Mouse (Mus musculus) kidney, postnatal 0 days (tissue): Measurements from ENCODE around the gene Baz2b. TPM values are rescaled to one million over a fixed set of nuclear protein-coding genes. Genes with fewer than 3 reads are reported as not detected.

Source experiments
- ATAC-seq: fragments of 200-750 bp; cut with Nextera tagmentation; replicated peaks from 2 replicates; pipeline ENCODE4 v1.8.0; 2017; ENCODE audit warnings: low read depth, moderate number of reproducible peaks, moderate TSS enrichment, moderate library complexity; ENCODE audit not compliant: low FRiP score
- DNase-seq: peaks from one replicate; pipeline ENCODE4 v3.0.0-alpha.2; 2016; ENCODE audit warnings: low spot score
- H3K27ac ChIP-seq: fragments of 300-500 bp; sonication (generic); 2 replicates; pipeline ENCODE4 v1.5.1; 2014; ENCODE audit warnings: mild to moderate bottlenecking
- H3K27me3 ChIP-seq: fragments of 300-500 bp; sonication (generic); 2 replicates; pipeline ENCODE4 v1.6.1; 2014; ENCODE audit warnings: low read length, mixed read lengths; ENCODE audit not compliant: insufficient read depth
- H3K36me3 ChIP-seq: fragments of 300-500 bp; sonication (generic); 2 replicates; pipeline ENCODE4 v1.6.1; 2014; ENCODE audit warnings: low read length, mixed read lengths; ENCODE audit not compliant: insufficient read depth
- H3K4me1 ChIP-seq: fragments of 300-500 bp; sonication (generic); replicated peaks from 2 replicates; pipeline ENCODE4 v1.6.1; 2014; ENCODE audit warnings: antibody characterized with exemption, low read length, mixed read lengths; ENCODE audit not compliant: insufficient read depth
- H3K4me2 ChIP-seq: fragments of 300-500 bp; sonication (generic); 2 replicates; pipeline ENCODE4 v1.6.1; 2014; ENCODE audit warnings: mild to moderate bottlenecking, low read length, moderate library complexity, mixed read lengths
- H3K4me3 ChIP-seq: fragments of 300-500 bp; sonication (generic); replicated peaks from 2 replicates; pipeline ENCODE4 v1.5.1; 2014; ENCODE audit warnings: low read depth, low read length
- H3K9ac ChIP-seq: fragments of 300-500 bp; sonication (generic); 2 replicates; pipeline ENCODE4 v1.6.1; 2014; ENCODE audit warnings: low read depth, low read length
- H3K9me3 ChIP-seq: fragments of 300-500 bp; sonication (generic); replicated peaks from 2 replicates; pipeline ENCODE4 v1.6.1; 2016; ENCODE audit warnings: low read length, inconsistent platforms, mixed read lengths
- CTCF ChIP-seq: IDR thresholded peaks from 2 replicates; pipeline ENCODE4 v1.5.1; 2016; ENCODE audit warnings: antibody characterized with exemption, low read depth, mild to moderate bottlenecking, moderate library complexity
- WGBS: fragments of 180-500 bp; shearing (Covaris S2); extraction: QIAGEN DNeasy Blood & Tissue Kit; methylation state at CpG from one replicate; pipeline ENCODE4 v1.1.7; 2014; 5-methylcytosine and 5-hydroxymethylcytosine counted together
- polyA plus RNA-seq: library from polyadenylated mRNA; unstranded; fragments of >200 nt; fragmentation: Nextera tagmentation; extraction: Ambion mirVana; gene quantifications from 2 replicates; pipeline ENCODE4 v1.2.1, GENCODE M21; 2015

Gene Baz2b
- polyA plus RNA-seq, 1 experiment from 2014 or later = 51.7 TPM

- Histone ChIP-seq H3K27me3 (no peaks in the 10 kb centered on the region), H3K4me2 (no peak overlapping the region), H3K4me3 (no peak overlapping the region), H3K9me3 (no peaks in the 10 kb centered on the region), H3K4me1 (no peaks in the 10 kb centered on the region), H3K36me3 (peaks cover 54% of the 10 kb centered on the region), H3K9ac (no peak overlapping the region), H3K27ac (no peak overlapping the region)
- 89% methylated on average over 11 of the region's 11 CpGs for WGBS
- ATAC-seq (no peak), DNase-seq (no peak)
- TF ChIP-seq CTCF = no peak
Observed at GRCm38 (mm10) chr2:59913610-59914009, 296.0 kb downstream of the Baz2b start.

GRCm38 (mm10) chr2:59908048-59908447 is 301.6 kb downstream of the Baz2b start:
- Histone ChIP-seq H3K36me3 (peaks cover 28% of the 10 kb centered on the region), H3K4me2 (no peak overlapping the region), H3K27me3 (no peaks in the 10 kb centered on the region), H3K27ac (no peak overlapping the region), H3K9ac (no peak overlapping the region), H3K4me3 (no peak overlapping the region), H3K4me1 (no peaks in the 10 kb centered on the region), H3K9me3 (no peaks in the 10 kb centered on the region)
- no peak for TF ChIP-seq CTCF
- ATAC-seq = no peak
- no peak for DNase-seq
- WGBS = 89% methylated on average over 9 of the region's 9 CpGs

GRCm38 (mm10) chr2:59904007-59904406 is 305.6 kb downstream of the Baz2b start:
- Histone ChIP-seq H3K27ac (no peak overlapping the region), H3K4me3 (no peak overlapping the region), H3K4me1 (no peaks in the 10 kb centered on the region), H3K4me2 (no peak overlapping the region), H3K9me3 (no peaks in the 10 kb centered on the region), H3K9ac (no peak overlapping the region), H3K27me3 (no peaks in the 10 kb centered on the region), H3K36me3 (peaks cover 20% of the 10 kb centered on the region)
- 89% methylated on average over 7 of the region's 7 CpGs for WGBS
- no peak for ATAC-seq
- no peak for TF ChIP-seq CTCF
- DNase-seq = no peak

GRCm38 (mm10) chr2:59898666-59899065 is 311.0 kb downstream of the Baz2b start:
- Histone ChIP-seq H3K9me3 (no peaks in the 10 kb centered on the region), H3K9ac (no peak overlapping the region), H3K4me3 (no peak overlapping the region), H3K4me1 (no peaks in the 10 kb centered on the region), H3K36me3 (peaks cover 17% of the 10 kb centered on the region), H3K27ac (no peak overlapping the region), H3K27me3 (no peaks in the 10 kb centered on the region), H3K4me2 (no peak overlapping the region)
- DNase-seq (no peak), ATAC-seq (no peak)
- WGBS = 85% methylated on average over 4 of the region's 4 CpGs
- no peak for TF ChIP-seq CTCF

GRCm38 (mm10) chr2:59898105-59898504 is 311.5 kb downstream of the Baz2b start:
- H3K36me3 ChIP-seq = peaks cover 17% of the 10 kb centered on the region
- no peaks in the 10 kb centered on the region for H3K9me3 ChIP-seq
- 70% methylated on average over 6 of the region's 7 CpGs for WGBS
- no peak overlapping the region for H3K4me2 ChIP-seq
- ATAC-seq (no peak; the same call in 1 of the 2 replicates), DNase-seq (no peak)
- H3K4me1 ChIP-seq = no peaks in the 10 kb centered on the region
- no peak overlapping the region for H3K9ac ChIP-seq
- no peaks in the 10 kb centered on the region for H3K27me3 ChIP-seq
- H3K4me3 ChIP-seq = no peak overlapping the region
- H3K27ac ChIP-seq = no peak overlapping the region
- TF ChIP-seq CTCF = no peak

GRCm38 (mm10) chr2:59896837-59897236 is 312.8 kb downstream of the Baz2b start:
- H3K9me3 ChIP-seq = no peaks in the 10 kb centered on the region
- peaks cover 17% of the 10 kb centered on the region for H3K36me3 ChIP-seq
- no peak for TF ChIP-seq CTCF
- no peak overlapping the region for H3K27ac ChIP-seq
- ATAC-seq = peak; percentile 52; the same call in 1 of the 2 replicates
- H3K9ac ChIP-seq = no peak overlapping the region
- H3K4me2 ChIP-seq = no peak overlapping the region
- H3K4me3 ChIP-seq = no peak overlapping the region
- peak; percentile 16 for DNase-seq
- no peaks in the 10 kb centered on the region for H3K4me1 ChIP-seq
- WGBS = 51% methylated on average over 8 of the region's 8 CpGs
- H3K27me3 ChIP-seq = no peaks in the 10 kb centered on the region

- Histone ChIP-seq H3K4me3 (no peak overlapping the region), H3K27me3 (no peaks in the 10 kb centered on the region), H3K9me3 (no peaks in the 10 kb centered on the region), H3K4me1 (no peaks in the 10 kb centered on the region), H3K9ac (no peak overlapping the region), H3K36me3 (peaks cover 14% of the 10 kb centered on the region), H3K4me2 (no peak overlapping the region), H3K27ac (no peak overlapping the region)
- TF ChIP-seq CTCF = no peak
- ATAC-seq = no peak
- WGBS = 75% methylated on average over 7 of the region's 7 CpGs
- DNase-seq = no peak
Observed at GRCm38 (mm10) chr2:59896400-59896799, 313.2 kb downstream of the Baz2b start.
